Mouse (Mus musculus): Measurements from ENCODE around the gene Mrpl20.

The Mrpl20 gene

GRCm38 (mm10) chr4:155802741-155803339 lies at the start of gene Mrpl20:
TSS of gene Mrpl20 (plus strand) at chr4:155802878.
- DNase-seq (ENCODE audit: low spot score), result peak; percentile 56

DNA sequence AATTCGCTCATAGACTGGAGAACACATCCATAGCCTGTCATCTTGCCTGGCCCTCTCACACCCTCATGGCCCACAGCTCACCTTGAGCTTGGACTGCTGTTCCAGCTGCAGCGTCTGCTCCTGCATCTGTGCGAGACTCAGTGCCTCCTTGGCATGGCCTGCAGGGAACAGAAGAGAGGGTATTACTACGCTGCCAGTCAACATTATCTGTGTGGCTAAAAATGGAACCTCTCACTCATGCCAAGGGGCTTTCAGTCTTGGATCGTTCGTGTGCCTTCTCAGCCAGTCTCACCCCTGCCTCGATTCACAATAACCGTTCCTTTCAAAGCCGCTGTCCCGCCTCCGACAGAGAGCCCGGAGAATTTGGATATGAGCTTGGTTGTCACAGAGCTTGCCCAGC lies 45.7 kb upstream of the Mrpl20 start:
- no peak for DNase-seq (ENCODE audit: low spot score)

GRCm38 (mm10) chr4:155759862-155760612 lies 42.6 kb upstream of the Mrpl20 start:
- peak; percentile 22 for DNase-seq (ENCODE audit: low spot score)

DNA sequence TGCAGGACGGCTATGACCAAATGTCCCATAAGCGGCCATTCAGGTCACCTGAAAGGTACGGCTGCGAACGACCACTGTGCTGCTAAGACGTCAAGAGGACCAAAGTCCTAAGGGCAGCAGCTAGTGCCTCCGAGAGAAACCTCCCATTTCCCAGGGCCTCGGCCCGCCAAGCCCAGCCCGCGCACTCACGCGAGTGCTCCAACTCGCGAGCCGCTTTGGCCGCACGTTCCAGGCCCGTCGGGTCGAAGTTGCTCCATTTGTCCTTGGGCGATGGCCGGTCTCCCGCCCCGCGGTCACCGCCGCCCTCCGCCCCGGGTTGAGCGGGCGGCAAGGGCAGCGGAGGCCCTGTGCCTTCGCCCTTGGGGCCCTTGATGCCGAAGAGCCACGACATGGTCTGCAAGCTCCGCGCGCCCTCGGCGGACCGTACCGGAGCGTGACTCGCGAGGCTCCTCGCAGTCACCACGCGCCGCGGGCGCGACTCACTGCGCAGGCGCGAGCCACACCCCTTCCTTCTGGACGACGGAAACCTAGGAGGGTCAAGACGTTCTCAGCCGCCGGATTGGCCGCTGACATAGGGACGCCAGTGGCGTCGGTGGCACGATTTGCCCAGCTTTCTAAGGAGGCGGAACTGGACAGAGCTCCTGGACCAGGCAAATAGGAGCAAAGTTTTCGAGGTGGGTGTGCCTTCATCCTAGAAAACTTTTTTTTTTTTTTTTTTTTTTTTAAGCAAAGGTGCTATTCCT lies 41.9 kb upstream of the Mrpl20 start, which contains the start of gene Atad3a:
Atad3a (minus strand) TSS at position 481 of the 743 bp plus-strand sequence.
- DNase-seq (ENCODE audit: low spot score), result peak; percentile 98

- no peak for DNase-seq (ENCODE audit: low spot score)
These were observed 41.1 kb upstream of the Mrpl20 start for GRCm38 (mm10) chr4:155761356-155762099.

- DNase-seq (ENCODE audit: low spot score), result no peak
These were observed 40.3 kb upstream of the Mrpl20 start for GRCm38 (mm10) chr4:155762357-155762756.

DNA sequence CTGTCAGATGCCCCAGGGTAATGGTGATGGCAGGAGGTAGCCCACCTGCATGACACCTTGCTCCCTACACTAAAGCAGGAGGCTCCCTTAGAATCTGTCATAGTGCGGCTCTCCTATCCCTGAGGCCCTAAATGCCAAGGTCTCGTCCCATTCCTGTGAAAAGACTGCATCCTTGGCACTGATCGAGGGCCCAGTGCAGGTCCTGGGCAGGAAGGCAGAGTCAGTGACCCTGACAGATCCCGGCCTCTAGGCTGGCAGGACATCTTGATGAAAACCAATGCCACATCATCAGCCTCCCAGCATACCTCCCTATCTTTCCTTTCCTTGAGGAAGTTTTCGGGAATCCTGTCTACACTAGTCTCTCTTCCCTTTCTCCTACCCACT lies 33.2 kb upstream of the Mrpl20 start:
- DNase-seq (ENCODE audit: low spot score), result no peak

GRCm38 (mm10) chr4:155769880-155770512 lies 32.7 kb upstream of the Mrpl20 start:
- DNase-seq (ENCODE audit: low spot score), result peak; percentile 96

DNA sequence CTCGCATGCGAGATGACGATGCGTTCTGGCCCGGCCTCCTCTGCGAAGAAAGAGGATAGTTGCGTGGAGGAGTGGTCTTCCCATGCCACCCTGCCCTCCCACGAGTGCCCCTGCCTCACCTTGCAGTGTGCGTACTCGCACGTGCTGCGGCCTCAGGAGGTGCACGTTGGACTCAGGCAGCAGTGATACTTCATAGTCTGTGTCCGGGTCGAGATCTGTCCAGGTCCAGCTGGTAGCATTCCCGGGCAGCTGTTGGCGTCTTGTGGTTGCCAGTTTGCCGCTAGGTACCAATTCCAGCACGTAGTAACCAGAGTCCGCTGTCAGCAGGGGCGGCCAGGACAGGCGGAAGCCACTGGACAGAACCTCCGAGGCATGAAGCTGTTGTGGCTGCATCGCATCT lies 32.1 kb upstream of the Mrpl20 start:
- no peak for DNase-seq (ENCODE audit: low spot score)

GRCm38 (mm10) chr4:155771706-155772105 lies 31.0 kb upstream of the Mrpl20 start:
- DNase-seq (ENCODE audit: low spot score), result no peak

DNA sequence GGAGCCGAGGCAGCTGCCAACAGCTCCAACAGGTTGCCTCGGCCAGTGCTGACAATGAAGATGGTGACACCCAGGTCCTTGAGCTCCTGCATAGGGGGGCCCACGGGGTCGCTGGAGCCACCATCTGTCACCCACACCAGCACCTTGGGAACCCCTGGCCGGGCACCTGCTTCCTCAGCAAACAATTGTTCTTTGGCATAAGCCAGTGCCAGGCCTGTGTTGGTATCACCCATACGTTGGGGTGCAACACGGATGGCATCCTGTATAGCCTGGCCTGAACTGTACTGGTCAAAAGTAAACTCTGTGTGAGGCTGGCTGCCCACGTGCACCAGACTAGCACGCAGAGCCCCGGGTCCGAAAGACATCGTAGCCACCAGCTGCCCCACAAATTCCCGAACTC lies 29.9 kb upstream of the Mrpl20 start:
- no peak for DNase-seq (ENCODE audit: low spot score)

- peak; percentile 17 for DNase-seq (ENCODE audit: low spot score)
These were observed 29.2 kb upstream of the Mrpl20 start for GRCm38 (mm10) chr4:155773335-155774078.

DNA sequence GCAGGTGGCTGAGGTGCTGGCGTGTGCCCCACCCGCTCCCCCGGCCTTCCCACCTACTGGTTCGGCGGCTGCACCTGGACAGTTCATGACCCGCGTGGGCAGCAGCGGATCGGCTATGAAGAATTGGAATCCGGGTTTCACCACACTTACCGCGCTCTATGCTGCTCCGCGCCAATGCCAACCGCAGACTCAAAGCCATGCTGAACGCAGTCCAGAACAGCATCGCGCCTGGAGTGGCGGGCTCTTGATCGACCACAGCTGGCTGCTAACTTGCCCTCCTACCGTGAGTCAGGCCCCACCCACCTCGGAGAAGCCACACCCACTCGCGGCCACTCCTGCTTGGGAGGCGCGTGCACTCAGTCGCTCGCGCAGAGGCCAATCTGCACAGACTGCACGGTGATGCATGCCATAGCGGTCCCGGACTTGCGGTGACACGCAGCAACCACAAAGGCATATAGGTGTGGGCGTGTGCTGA lies 28.4 kb upstream of the Mrpl20 start, which contains the start of gene Vwa1:
Vwa1 (minus strand) TSS at position 419 of the 475 bp plus-strand sequence.
- peak; percentile 93 for DNase-seq (ENCODE audit: low spot score)

DNA sequence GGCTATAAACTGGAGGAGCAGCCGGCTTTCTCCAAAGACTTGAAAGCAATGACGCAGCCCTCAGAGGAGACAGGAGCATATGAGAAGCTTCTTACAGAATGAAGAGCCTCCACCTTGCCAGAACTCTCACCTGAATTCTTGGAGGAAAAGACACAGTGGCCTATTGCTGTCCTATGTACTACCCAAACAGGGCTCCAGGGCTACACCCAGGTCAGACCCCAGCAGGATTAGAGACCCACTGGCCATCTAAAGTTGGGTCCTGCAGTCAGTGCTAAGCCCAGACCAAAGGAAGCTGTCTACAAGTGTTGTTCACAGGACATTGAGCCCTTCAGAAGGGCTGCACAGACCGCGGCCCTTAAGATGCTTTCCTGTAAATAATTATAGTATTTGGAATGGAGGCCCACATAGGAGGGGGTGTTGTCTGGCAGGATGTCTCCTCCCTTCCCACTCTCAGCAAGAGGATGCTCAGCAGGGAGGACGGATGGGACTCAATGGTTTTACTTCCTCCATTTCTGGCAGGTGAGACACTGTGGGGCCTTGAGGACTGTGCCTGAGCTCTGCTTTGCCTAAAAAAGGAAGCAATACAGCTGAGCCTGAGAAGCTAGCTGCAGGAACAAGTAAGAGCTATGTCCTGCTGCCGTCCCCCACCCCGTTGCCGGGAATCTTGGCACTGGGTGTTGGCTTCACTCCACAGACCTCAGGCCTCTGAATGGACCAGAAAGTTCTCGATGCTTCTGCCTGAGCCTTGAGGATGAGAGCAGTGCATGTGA lies 27.5 kb upstream of the Mrpl20 start:
- no peak for DNase-seq (ENCODE audit: low spot score)

- DNase-seq (ENCODE audit: low spot score), result no peak
These were observed 26.8 kb upstream of the Mrpl20 start for GRCm38 (mm10) chr4:155775855-155776254.

DNA sequence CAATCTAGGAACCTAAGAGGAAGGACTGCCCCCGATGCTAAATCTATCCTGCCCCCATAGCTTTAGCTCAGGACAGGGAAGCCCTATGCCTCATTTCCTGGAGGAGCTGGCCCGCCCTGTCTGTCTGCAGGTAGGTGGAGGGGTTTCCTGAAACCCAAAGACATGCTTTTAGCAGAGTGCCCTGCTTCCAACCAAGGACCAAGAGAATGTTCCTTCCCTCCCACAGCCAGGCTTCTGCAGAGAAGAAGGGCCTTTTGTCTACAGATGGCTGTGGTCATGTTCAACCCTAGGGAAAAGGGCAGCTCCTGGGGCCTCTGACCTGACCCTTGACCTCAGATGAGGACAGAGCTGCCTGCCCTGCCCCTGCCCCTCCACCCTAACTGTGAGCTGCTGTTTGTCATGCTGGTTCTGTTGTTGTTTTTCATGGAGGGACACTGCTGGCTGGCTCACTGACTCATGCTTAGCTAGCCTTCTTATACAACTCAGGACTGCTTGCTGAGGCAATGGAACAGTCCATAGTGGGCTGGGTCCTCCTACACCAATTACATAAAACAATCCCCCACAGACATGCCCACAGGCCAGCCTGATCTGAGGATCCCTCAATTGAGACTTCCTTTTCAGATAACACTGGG lies 25.9 kb upstream of the Mrpl20 start:
- DNase-seq (ENCODE audit: low spot score), result peak; percentile 84

GRCm38 (mm10) chr4:155777816-155778215 lies 24.9 kb upstream of the Mrpl20 start:
- DNase-seq (ENCODE audit: low spot score), result no peak

- DNase-seq (ENCODE audit: low spot score), result no peak
These were observed 23.2 kb upstream of the Mrpl20 start for GRCm38 (mm10) chr4:155779498-155779897.

DNA sequence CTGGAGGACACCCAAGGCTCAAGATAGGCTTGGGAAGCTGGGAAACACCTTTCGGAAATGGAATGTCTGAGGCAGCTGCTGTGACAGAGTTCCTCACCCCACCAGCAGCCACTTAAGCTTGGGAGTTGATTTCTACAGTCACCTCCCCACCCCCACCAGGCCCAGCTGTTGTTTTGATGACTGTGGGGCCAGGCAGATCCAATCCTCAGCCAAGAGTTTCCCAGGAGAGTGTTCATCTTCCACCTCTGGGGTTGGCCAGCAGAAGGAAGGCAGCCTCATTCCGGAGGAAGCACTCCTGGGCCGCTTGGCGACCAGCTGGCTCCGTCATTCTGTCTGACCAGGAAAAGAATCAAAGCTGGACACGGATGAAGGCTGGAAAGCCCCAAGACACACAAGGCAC lies 21.8 kb upstream of the Mrpl20 start:
- peak; percentile 24 for DNase-seq (ENCODE audit: low spot score)

Measured in embryo, embryonic 10 days (tissue).